Mouse (Mus musculus): ENCODE measurements at regions not wholly inside any gene's neighbourhood (a gene's known extent, or its start where the extent isn't known, plus 50 kb on each side); places are given as distances from the start of the nearest gene placed in this dataset.

DNA sequence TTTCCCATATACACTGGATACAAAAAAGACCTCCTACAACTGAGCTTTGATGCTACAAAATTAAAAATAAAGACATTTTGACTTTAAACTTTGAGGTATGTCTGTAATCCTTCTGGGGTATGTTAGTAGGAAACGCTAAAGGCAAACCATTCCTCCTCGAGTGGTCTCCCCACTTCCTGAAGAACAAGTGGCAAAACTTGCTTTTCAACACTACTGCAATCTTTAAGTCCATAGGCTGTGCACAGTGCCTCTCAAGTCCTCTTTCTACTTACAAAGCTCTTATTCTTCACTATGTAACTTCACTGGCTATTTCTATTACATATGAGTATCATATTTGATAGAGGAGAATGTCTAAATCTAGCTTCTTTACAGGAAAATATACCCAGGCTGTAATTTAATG lies 517.6 kb upstream of the Nr3c2 start:
- TF ChIP-seq POLR2A (IDR thresholded peaks at IDR 0.05; ENCODE audit: control insufficient read depth, low read depth, low read length), result no peak
- no peak for TF ChIP-seq CTCF (IDR thresholded peaks at IDR 0.05; ENCODE audit: control insufficient read depth, insufficient read depth, insufficient replicate concordance, low read depth, low read length)
